Mouse (Mus musculus) heart, adult 18-20 months (tissue): ENCODE measurements around the gene Ndufs8. TPM values are rescaled to one million over a fixed set of nuclear protein-coding genes. Genes with fewer than 3 reads are reported as not detected.

Experiments used
- DNase-seq, 2 experiments: peaks; one replicate each; pipeline ENCODE4 v3.0.0; 2021 to 2022; ENCODE audit warnings: mixed read lengths in 1 of 2
- total RNA-seq, 2 experiments: library from RNA; stranded (reverse); gene quantifications; 2 replicates each; pipeline ENCODE4 v1.2.3; 2021

Gene Ndufs8
- total RNA-seq, 2 experiments from 2014 or later = 489 to 502 TPM

GRCm38 (mm10) chr19:3906795-3907786, 5.5 kb downstream of the Ndufs8 start, which contains the start of gene Tcirg1:
Gene Tcirg1 (minus strand): TSS chr19:3907133.
- DNase-seq = peak; percentile 87 to 91

DNA sequence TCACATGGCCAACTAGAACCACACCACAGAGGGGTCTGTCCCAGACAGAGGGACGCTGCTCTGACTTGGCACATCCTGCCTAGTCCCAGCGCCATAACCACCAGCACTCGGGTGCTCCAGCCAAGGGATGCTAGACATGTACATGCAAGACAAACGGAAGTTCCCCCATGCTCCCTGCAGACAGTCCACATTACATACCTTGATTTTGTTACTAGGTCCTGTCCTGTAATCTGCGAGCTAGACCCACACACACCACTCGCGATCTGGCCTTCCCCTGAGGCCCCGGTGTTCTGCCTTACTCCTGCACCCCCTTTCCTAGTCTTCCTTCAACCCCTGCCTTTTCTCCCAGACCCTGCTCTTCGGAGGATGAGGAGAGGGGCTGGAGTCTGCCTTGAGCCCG, 6.2 kb downstream of the Ndufs8 start:
- DNase-seq = no peak

DNA sequence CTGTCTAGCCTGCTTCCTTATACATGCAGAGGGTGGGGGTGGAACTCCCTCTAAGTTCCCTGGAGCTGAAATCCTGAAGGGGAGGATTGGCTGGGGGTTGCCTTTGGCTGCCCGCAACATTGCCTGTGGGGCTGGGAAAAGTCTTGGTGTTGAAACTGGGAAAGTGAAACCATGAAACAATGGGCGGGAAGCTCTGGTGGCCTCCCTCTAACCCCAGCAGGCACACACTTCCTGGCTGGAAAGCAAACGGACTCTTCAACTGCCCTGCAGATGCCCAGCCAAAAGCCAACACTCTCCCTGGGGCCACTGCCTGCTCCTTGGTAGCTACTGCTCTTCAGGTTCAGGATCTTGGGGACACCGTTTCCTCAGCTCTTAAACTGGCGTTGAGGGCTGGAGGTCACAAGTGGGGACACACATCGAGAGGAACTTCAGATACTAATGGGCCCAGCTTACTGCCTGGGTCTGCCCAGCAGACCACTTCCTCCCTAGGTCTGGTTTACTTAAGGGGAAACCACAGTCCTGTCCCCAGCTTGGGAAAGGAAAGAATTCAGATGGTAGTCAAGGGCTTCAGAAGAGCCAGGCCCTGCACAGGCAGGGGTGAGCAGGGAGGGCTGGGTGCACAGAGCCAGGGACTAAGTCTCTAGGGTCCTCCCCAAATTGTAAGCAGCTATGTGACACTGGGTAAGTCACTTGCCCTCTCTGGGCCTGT, 7.2 kb downstream of the Ndufs8 start:
- DNase-seq = peak; percentile 69 to 80

DNA sequence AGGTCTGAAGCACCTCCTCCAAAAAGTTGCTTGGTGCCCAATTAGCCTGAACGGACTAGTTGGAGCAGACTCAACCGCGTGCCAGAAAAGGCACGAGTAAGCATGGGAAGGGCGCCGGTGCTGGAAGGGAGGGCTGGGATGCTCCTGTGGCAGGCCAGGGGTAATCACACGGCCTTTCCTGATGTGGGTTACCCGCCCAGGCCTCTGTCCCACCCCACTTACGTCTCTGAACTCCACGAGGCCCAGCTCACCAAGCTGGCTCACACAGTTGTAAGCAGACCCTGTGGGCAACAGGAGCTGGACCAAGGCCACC, 8.3 kb downstream of the Ndufs8 start:
- DNase-seq = no peak

DNA sequence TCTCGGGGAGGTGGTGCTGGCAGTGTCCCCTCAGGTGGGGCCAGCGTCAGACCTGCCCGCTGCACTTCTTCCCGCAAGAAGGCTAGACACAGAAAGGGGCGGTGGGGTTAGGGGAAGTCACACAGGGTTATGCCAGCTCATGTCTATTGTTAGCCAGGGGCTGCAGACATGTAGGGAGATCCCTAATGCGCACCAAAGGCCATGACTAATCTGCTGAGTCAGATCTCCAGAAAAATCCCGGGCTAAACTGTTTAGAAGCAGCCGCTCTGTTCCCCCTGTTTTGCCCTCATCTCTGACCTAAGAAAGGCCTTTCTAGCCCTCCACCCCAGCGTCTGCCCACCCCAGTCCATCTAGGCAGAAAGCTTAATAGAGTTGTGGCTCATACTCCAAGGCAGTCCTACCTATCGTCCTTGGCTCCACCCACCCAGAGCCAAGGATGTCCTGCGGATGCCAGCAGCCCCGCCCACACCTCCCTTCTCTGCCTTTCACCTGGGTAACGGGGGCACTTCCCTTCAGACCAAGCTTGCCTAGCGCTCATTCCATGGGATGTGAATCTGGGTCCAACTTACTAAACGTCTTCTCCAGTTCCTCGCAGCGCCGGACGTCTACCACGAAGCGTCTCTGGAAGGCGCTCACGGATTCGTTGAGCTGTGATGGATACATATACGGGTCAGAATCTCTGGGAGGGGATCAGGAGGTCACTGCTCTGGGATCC, 8.8 kb downstream of the Ndufs8 start:
- no peak for DNase-seq

DNA sequence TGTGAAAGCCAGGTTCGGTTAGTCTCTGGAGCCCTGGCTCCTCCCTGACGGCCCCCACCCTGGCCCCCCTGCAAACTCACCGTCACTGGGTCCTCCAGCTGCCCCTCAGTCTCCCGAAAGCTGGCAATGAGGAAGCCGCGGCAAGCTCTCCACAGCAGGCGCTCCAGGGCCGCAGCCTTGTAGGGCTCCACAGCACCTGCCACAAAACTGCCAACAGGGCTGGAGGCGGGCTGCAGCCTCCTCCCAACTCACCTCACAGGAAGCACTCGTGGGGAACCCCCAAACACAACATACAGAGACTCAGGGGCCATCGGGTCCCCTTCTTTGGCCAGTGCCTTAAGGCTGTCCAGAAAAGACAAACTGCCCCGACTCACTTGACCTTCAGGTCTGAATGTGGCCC, 9.6 kb downstream of the Ndufs8 start:
- DNase-seq = no peak

DNA sequence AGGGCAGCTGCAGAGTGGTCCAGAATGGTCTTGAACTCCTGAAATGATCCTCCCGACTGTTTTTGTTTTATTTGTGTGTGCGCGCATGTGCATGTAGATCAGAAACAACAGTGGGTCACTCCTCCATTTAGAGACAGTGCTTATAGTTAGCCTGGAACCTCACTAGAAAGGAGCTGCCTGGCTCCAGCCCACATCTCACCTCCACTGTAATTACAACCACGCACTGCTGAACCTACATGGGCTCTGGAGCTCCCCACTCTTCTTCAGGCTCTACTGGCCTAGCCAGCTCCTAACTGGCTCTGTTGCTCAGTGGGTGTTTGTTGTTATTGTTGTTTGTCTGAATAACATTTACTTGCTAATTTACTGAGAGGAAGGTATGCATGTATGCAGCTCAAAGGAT, 13.0 kb downstream of the Ndufs8 start:
- no peak for DNase-seq

- DNase-seq = no peak
Measured at GRCm38 (mm10) chr19:3898952-3899351, 13.6 kb downstream of the Ndufs8 start.

- DNase-seq = no peak
Measured at GRCm38 (mm10) chr19:3897557-3897956, 15.0 kb downstream of the Ndufs8 start.

DNA sequence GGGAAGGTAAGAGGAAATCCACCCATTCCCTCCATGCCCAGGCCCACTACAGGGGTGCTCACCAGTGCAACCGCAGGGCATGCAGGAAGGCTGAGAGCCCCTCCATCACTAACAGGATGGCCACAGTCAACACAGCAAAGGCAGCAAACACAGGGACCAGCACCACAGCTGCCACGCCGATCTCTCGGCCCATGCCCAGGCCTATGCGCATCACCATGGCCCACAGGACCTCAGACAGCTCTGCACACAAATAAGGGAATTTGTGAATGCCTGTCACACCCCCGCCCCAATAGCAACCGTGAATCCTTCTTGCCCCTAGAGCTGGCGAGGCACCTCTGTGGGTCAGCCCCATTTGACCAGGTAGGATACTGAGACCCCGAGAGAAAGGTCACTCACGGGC, 16.4 kb downstream of the Ndufs8 start:
- no peak for DNase-seq

DNA sequence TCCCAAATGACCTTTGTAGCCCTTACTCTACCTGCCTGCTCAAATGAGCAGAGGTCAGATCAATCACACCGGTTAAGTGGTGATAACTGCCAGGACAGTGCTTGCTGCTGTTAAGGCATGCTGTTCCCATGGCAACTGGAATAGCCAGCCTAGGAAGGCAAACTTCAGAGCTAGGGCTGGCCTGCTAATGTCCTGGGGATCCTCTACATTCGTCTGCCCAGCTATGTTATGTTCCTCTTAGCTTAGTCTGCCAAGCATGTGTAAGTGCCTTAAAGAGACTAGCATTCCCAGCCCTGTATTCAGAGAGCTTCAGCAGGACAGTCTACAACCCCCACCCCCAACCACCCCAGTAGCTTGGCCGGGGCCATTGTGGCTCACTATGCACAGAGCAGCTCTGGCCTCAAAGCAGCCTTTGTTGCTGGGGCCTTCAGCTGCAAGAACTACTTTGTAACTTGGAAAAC, 17.4 kb downstream of the Ndufs8 start:
- no peak for DNase-seq

GRCm38 (mm10) chr19:3894294-3894693, 18.3 kb downstream of the Ndufs8 start:
- no peak for DNase-seq

DNA sequence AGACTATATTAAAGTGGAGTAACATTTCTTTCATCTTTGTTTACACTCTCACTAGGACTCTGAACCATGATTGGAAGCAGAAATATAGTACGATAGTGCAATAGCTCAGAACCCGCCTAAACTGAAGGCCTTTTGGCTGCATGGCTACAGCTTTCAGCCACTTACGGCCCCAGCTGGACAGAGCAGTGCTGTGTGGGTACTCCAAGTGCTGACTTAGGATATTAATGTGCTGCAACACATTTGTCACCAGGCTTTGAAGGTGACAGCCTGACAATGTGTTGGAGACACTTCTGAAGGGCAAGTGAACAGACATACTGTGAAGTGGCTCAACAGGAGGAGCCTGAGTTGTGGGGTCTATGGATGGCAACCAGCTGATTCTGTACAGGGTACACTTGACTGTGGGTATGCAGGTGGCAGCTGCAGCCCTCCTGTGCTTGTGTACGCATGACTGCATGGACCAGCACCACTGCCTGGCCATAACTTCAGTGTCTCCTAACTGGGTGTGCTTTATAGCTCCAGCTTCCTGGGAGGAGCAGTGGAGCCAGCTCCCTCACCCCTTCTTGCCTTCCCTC, 18.9 kb downstream of the Ndufs8 start:
- DNase-seq = no peak

- no peak for DNase-seq
Measured at GRCm38 (mm10) chr19:3890181-3890580, 22.4 kb downstream of the Ndufs8 start.

DNA sequence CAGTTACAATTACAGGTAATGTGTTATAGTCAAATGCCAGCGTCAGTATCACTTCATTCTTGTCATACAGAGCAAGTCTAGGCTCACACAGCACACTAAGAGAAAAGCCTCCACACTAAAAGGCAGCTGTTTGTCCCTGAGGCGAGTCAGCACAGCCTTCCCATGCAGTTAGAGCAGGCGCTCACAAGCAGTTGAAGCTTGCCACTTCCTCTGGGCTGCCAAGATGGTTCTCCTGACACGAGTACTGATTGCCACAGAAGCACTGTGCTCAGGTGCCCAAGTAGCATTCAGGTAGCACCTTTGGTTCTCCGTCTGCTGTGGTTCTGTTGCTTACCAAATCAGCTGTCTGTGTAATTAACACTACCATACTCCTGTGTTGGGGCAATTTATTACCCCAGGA, 23.5 kb downstream of the Ndufs8 start:
- DNase-seq = no peak

- DNase-seq = no peak
Measured at GRCm38 (mm10) chr19:3884325-3884990, 28.1 kb downstream of the Ndufs8 start.

DNA sequence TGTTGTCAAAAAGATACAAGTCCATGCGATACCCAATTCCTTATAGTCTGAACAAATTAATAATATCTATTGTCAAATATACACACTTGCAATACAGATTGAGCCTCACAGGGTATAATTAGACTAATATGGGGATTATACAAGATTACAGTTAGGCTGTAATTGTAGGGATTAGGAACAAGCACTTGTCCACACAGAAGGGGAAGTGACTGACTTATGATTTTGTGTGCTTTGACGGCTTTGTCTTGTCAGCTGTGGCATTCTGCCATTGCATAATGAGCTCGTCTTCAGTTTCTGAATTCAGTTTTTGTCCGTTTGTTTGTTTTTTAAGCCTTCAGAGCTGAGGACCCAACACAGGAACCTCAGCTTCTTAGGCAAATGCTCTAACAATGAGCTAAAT, 30.4 kb downstream of the Ndufs8 start:
- DNase-seq = no peak

DNA sequence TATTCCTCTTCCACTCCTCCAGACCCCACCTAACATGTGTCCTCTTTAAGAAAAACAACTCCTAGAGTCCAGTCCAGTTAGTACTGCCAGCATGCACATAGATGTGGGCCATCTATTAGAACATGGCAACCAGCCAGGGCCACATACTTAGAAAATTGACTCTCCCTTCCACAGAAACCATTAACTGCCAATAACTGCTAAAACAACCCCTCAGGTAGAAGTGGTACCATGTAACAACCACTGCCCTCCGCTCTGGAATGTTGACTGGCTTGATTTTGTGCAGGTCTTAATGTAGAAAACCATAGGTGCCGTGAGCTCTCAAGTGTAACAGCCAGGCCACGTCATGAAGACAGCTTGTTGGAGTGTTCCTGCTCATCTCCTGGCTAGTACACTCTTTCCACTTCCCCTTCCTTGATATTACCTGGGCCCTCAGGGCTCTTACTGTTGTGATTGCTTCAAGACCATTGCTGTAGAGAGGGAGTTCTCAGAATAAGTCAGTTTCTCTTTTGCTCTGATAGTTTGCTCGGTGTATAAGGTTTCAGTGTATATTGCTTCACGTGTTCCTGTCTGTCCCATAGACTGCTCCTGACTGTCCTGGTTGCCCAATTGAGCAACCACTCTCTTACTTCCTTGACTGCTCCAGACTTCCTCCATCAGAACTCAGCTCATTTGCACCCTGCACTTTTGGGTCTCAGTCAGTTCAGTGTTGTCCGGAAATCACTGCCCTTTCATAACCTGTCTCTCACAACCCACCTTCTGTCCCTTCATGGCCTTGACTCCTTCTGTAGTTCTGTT, 32.3 kb downstream of the Ndufs8 start:
- DNase-seq = no peak

- no peak for DNase-seq
Measured at GRCm38 (mm10) chr19:3875045-3875444, 37.5 kb downstream of the Ndufs8 start.

DNA sequence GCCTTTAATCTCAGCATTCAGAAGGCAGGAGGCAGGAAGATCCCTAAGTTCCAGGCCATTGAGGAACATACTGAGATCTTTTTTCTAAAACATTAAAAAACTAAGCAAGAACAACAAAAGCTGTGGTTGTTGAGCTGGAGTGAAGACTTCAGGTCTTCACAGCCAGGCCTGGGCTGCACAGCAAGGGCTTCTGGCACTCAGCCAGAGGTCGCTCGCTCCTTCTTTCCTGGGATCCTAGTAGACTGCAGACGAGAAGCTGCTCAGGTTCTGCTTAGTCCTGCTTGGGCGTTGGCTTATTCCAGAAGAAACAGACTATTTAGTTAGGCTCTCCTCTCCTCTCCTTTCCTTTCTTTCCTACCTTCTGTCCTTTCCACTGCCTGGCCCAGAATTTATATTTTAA, 40.2 kb downstream of the Ndufs8 start:
- no peak for DNase-seq

DNA sequence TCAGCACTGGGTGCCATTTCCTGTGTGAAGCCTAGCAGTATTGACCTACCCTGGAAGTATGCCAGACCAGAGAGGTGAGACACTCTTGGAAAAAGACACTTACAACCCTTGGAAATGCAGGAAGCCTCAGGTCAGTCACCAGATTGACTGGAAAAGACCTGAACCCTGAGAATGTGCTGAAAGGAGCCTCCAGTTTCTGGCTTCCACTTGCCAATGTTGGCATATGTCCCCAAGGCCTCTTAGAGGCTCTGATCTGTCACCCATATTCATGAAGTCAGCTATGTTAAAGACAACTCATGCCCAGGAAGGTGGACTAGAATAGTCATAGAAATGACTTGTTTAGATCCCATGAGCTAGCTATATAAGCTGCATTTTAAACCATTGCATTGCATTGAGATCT, 41.1 kb downstream of the Ndufs8 start:
- no peak for DNase-seq
